Mouse (Mus musculus): ENCODE results near the gene Pdzrn3.

- TF ChIP-seq CTCF (IDR thresholded peaks at IDR 0.05; ENCODE audit: borderline replicate concordance, control insufficient read depth, extremely low read depth, insufficient read depth, low read length, poor library complexity) (no peak), POLR2A (IDR thresholded peaks at IDR 0.05; ENCODE audit: control insufficient read depth, extremely low read depth, insufficient read depth, low read length, poor library complexity) (no peak)
Measured at GRCm38 (mm10) chr6:101220307-101220706, 157.4 kb downstream of the Pdzrn3 start.
